Mouse (Mus musculus) midbrain, embryonic 11.5 days (tissue): Measurements from ENCODE around the gene Mtor. TPM values are rescaled to one million over a fixed set of nuclear protein-coding genes. Genes with fewer than 3 reads are reported as not detected.

Experiments used
- ATAC-seq: fragments of 200-750 bp; cut with Nextera tagmentation; 2 replicates; pipeline ENCODE4 v1.8.0; 2017; ENCODE audit warnings: moderate TSS enrichment, moderate library complexity; ENCODE audit not compliant: low FRiP score
- DNase-seq: peaks from one replicate; pipeline ENCODE4 v3.0.0; 2015; ENCODE audit warnings: low spot score; ENCODE audit errors: missing footprints
- H3K27ac ChIP-seq: fragments of 300-500 bp; sonication (generic); 2 replicates; pipeline ENCODE4 v1.5.1; 2014; ENCODE audit warnings: low read depth, low read length
- H3K27me3 ChIP-seq: fragments of 300-500 bp; sonication (generic); 2 replicates; pipeline ENCODE4 v1.6.1; 2014; ENCODE audit warnings: mild to moderate bottlenecking, low read length, moderate library complexity, mixed read lengths; ENCODE audit not compliant: control insufficient read depth, insufficient read depth
- H3K36me3 ChIP-seq: fragments of 300-500 bp; sonication (generic); 2 replicates; pipeline ENCODE4 v1.6.1; 2014; ENCODE audit warnings: mild to moderate bottlenecking, low read length, moderate library complexity, mixed read lengths; ENCODE audit not compliant: control insufficient read depth, insufficient read depth
- H3K4me1 ChIP-seq: fragments of 300-500 bp; sonication (generic); 2 replicates; pipeline ENCODE4 v1.6.1; 2014; ENCODE audit warnings: low read length; ENCODE audit not compliant: control insufficient read depth, insufficient read depth
- H3K4me2 ChIP-seq: fragments of 300-500 bp; sonication (generic); 2 replicates; pipeline ENCODE4 v1.6.1; 2014; ENCODE audit warnings: mild to moderate bottlenecking, moderate library complexity
- H3K4me3 ChIP-seq: fragments of 300-500 bp; sonication (generic); 2 replicates; pipeline ENCODE4 v1.5.1; 2014; ENCODE audit warnings: low read depth, low read length
- H3K9ac ChIP-seq: fragments of 300-500 bp; sonication (generic); 2 replicates; pipeline ENCODE4 v1.6.1; 2014; ENCODE audit warnings: low read length
- H3K9me3 ChIP-seq: fragments of 300-500 bp; sonication (generic); 2 replicates; pipeline ENCODE4 v1.6.1; 2016; ENCODE audit warnings: low read length; ENCODE audit not compliant: control insufficient read depth
- WGBS: fragments of 180-500 bp; shearing (Covaris S2); extraction: QIAGEN DNeasy Blood & Tissue Kit; methylation state at CpG from one replicate; pipeline ENCODE4 v1.1.7; 2014; 5-methylcytosine and 5-hydroxymethylcytosine counted together
- polyA plus RNA-seq: library from polyadenylated mRNA; unstranded; fragments of >200 nt; fragmentation: Nextera tagmentation; extraction: Ambion mirVana; gene quantifications from 2 replicates; pipeline ENCODE4 v1.2.1, GENCODE M21; 2014

The Mtor gene
- polyA plus RNA-seq, 1 experiment from 2014 or later, result 30.9 TPM

DNA sequence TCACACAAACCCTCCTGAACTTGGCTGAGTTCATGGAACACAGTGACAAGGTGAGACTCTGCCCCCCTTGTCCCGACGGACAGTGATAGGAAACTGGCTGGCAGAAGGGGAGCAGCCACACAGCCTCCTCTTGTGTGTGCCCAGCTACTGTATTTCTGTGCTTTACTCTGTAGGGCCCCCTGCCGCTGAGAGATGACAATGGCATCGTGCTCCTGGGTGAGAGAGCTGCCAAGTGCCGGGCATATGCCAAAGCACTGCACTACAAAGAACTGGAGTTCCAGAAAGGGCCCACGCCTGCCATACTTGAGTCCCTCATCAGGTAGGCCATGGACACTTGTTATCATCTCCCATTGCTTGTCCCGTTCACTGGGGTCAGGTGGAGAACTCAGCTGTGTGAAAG is 43.0 kb downstream of the Mtor start:
- ATAC-seq (no peak), DNase-seq (no peak)
- no peak overlapping the region for H3K4me2 ChIP-seq
- H3K4me3 ChIP-seq, result no peak overlapping the region
- no peaks in the 10 kb centered on the region for H3K27me3 ChIP-seq
- no peak overlapping the region for H3K27ac ChIP-seq
- H3K36me3 ChIP-seq, result peaks cover 20% of the 10 kb centered on the region
- 93% methylated on average over 7 of the region's 7 CpGs for WGBS
- no peak overlapping the region for H3K9ac ChIP-seq
- H3K4me1 ChIP-seq, result no peaks in the 10 kb centered on the region
- H3K9me3 ChIP-seq, result no peaks in the 10 kb centered on the region

DNA sequence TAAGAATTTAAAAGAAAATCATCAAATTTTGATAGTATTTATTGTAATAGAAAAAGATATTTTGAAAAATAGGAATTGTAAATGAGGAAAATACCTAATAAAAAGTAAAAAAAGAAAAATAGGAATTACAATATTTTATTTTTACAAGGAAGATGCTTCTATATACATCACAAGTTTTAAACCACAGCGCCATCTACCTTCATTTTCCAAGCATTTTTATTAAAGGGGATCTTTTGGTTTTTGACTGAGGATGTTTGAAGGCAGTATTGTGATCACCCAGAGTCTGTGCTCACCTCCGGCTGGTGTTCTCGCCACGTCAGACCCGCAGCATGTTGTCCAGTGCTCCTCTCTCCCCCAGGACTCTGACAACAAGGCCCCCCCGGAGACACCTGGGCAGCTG is 46.7 kb downstream of the Mtor start:
- WGBS, result 93% methylated on average over 6 of the region's 6 CpGs
- no peak overlapping the region for H3K27ac ChIP-seq
- no peaks in the 10 kb centered on the region for H3K9me3 ChIP-seq
- H3K4me1 ChIP-seq, result no peaks in the 10 kb centered on the region
- DNase-seq (no peak), ATAC-seq (no peak)
- no peak overlapping the region for H3K4me2 ChIP-seq
- H3K9ac ChIP-seq, result no peak overlapping the region
- H3K27me3 ChIP-seq, result no peaks in the 10 kb centered on the region
- H3K36me3 ChIP-seq, result peaks cover 21% of the 10 kb centered on the region
- H3K4me3 ChIP-seq, result no peak overlapping the region

DNA sequence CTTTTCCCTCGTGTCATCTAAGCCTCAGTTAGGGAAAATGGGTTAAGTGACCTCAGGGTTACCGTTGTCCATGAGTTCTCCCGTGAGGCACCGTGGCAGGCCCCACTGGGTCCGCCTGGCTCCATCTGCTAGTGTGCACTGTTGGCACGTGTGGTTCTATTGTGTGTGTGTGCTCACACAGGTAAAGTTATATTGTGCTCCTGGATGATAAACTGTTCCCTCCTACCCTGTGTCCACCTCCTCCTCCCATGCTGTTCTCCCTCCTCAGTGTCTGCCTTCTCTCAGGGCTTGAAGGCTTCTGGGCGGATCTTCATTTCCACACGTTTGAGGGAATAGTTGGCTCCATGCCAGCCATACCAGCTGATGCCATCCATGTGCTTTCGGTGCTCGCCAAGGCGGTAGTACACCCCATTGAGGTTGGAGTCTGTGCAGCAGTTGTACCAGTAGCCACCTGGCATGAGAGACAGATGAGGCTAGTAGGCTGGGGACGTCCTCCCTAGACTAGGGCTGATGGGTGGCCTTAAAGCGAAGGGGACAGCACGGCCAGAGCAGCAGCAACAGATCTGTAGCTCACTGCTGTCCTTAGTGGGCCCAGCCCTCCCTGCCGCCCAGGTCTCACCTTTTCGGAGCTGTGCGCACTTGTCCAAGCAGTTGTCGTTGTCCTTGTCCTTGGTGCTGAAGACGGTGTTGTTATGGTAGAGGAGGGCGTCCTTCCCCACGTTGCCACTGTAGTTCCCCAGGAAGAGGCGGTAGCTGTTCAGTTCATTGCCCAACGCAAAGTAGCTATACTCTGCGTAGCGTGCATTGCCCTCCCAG is 47.7 kb downstream of the Mtor start:
- no peak overlapping the region for H3K27ac ChIP-seq
- ATAC-seq (no peak), DNase-seq (no peak)
- H3K36me3 ChIP-seq, result peaks cover 18% of the 10 kb centered on the region
- H3K4me1 ChIP-seq, result no peaks in the 10 kb centered on the region
- H3K9me3 ChIP-seq, result no peaks in the 10 kb centered on the region
- H3K4me3 ChIP-seq, result no peak overlapping the region
- H3K9ac ChIP-seq, result no peak overlapping the region
- H3K27me3 ChIP-seq, result no peaks in the 10 kb centered on the region
- WGBS, result 92% methylated on average over 25 of the region's 25 CpGs
- H3K4me2 ChIP-seq, result no peak overlapping the region

DNA sequence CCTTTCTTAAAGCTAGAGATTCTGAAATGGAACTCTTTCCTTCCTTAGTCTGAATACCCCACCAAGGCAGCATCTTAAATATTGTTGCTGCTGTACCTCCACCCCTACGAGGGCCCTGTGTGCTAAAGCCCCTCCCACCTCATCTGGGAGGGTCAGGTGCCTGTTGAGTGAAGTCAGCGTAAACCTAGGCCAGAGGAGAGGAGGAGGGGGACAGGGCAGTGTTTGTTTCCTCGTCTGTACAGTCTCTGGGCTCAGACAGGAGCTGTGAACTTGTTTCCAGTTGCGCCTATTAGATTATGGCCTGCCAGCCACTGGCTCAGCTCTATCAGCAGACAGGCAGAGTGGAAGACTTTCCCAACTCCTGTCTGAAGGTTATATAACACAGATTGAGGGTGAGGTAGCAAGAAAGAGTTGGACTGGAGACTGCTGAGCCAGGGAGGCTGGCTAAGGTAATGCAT is 52.0 kb downstream of the Mtor start, which contains the start of gene Angptl7:
TSS of gene Angptl7 (minus strand) at position 51 of the 458 bp plus-strand sequence.
- ATAC-seq (no peak), DNase-seq (no peak)
- 72% methylated on average over 4 of the region's 4 CpGs for WGBS
- Histone ChIP-seq H3K9ac (no peak within 1 kb of the TSS), H3K27me3 (no peaks in the 10 kb centered on the region), H3K27ac (no peak within 1 kb of the TSS), H3K4me2 (no peak within 1 kb of the TSS), H3K4me3 (no peak within 1 kb of the TSS), H3K9me3 (no peaks in the 10 kb centered on the region), H3K4me1 (no peaks in the 10 kb centered on the region), H3K36me3 (peaks cover 16% of the 10 kb centered on the region)

DNA sequence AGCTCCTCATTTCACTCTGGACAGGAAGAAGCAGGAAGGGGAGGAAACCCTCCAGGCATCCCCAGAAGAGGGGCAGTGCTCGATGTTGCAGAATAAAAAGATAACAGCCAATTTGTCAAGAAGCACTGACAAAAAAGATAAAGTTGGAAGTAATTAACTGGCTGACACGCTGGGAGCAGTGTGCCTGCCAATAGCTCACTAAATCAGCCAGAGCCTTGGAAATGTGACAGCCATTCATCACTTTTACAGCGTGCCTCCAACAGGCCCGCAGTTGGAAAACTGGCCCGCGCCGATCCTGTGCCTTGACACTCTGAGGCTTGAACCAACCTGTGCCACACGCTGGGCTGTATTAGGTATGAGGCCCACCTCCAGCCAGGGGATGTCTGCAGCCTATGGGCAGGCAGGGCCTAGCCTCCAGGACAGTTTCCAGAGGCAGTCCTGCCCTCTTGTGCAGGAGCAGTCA is 56.1 kb downstream of the Mtor start:
- WGBS, result 94% methylated on average over 8 of the region's 8 CpGs
- H3K27me3 ChIP-seq, result no peaks in the 10 kb centered on the region
- no peak overlapping the region for H3K9ac ChIP-seq
- H3K4me1 ChIP-seq, result no peaks in the 10 kb centered on the region
- no peak overlapping the region for H3K4me3 ChIP-seq
- ATAC-seq (no peak), DNase-seq (no peak)
- no peak overlapping the region for H3K4me2 ChIP-seq
- peaks cover 12% of the 10 kb centered on the region for H3K36me3 ChIP-seq
- no peak overlapping the region for H3K27ac ChIP-seq
- no peaks in the 10 kb centered on the region for H3K9me3 ChIP-seq

DNA sequence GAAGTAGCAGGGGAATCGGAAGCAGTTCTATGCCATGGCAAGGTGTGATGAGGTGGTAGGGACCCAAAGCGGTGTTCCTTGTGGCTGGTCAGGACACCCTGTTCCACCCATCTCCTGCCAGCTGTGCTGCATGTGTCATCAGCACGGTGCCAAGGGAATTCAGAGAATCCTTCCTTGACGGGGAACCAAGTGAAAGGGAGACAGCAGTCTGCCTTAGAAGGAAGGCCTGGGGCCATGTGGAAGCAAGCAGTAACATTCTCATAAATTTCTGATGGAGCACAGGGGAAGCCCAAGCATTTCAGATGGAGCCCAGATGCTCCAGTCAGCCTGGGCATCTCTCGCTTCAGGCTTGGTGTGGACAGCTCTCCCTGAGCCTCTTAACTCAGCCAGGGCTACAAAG is 59.2 kb downstream of the Mtor start:
- Histone ChIP-seq H3K4me1 (no peaks in the 10 kb centered on the region), H3K27ac (no peak overlapping the region), H3K4me2 (no peak overlapping the region), H3K9me3 (no peaks in the 10 kb centered on the region), H3K36me3 (0 out of 2 replicates have a peak, but pooled peaks cover 4% of the 10 kb centered on the region), H3K27me3 (no peaks in the 10 kb centered on the region), H3K4me3 (no peak overlapping the region), H3K9ac (no peak overlapping the region)
- WGBS, result 92% methylated on average over 5 of the region's 5 CpGs
- DNase-seq, result no peak
- no peak for ATAC-seq

DNA sequence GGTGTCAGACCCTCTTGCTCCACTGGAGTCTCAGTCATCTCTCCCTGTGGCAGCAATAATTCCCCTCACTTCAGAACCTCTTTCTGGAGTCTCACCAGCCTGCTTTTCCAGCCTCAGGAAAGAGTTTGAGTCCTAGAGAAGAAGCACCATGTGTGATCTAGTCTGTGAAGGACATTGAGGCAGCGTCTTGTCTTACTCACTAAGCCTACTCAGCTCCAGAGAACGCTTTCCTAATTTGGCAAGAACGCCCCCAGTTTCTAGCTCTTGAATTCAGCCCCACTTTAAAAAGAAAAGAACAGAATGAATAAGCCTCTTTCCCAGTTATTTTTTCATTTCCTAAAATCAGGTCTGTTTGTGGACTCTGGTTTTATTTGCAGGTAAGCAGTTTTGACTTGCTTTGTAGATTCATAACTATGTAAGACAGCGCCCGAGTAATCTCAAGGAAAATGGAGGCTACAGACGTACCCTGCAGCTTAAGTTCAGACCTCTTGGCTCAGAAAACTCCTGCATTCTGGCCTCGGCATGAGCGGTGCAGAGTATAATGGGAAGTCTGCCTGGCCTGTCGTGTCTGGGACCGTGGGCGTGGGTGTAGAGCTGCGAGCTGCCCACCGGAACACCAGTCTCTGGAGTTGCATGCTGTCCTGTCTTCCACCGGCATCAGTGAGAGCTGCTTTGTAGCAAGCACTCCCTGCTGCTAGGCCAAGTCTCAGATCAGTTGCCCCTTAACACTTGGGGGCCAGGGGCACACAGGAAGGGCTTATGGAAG is 59.9 kb downstream of the Mtor start:
- Histone ChIP-seq H3K4me1 (no peaks in the 10 kb centered on the region), H3K4me2 (no peak overlapping the region), H3K27me3 (no peaks in the 10 kb centered on the region), H3K9me3 (no peaks in the 10 kb centered on the region), H3K9ac (no peak overlapping the region), H3K27ac (no peak overlapping the region), H3K4me3 (no peak overlapping the region), H3K36me3 (0 out of 2 replicates have a peak, but pooled peaks cover 4% of the 10 kb centered on the region)
- ATAC-seq, result no peak
- 98% methylated on average over 14 of the region's 14 CpGs for WGBS
- DNase-seq, result no peak

DNA sequence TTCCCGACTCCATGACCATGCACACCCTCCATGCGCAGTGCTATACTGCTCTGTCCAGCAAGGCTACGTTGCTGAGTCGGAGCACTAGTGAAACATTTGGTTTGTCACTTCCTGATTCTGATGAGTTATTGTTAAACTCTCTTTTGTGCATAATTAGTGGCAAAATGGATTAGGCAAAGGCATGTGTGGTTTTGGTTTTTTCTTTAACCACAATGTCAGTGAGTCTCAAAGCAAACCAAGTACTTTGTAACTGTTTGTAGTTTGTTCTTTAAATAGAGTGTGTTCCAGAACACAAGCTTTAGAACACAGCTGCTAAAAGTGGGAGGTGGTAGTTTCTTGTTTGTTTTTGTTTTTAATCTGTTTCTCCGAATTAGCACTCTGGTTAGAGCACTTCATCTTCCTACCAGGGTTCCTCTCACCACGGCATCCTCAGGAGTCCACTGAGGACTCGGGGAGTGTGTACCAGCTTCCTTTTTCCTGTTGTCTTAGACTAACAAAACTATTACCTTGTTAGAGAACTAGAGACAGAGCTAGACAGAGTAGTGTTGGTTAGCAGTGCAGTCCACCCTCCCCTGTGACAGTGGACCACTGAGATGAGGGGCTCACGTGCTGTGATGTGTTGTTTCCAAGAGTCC is 61.2 kb downstream of the Mtor start:
- Histone ChIP-seq H3K27ac (no peak overlapping the region), H3K9ac (no peak overlapping the region), H3K36me3 (0 out of 2 replicates have a peak, but pooled peaks cover 4% of the 10 kb centered on the region), H3K9me3 (no peaks in the 10 kb centered on the region), H3K4me1 (no peaks in the 10 kb centered on the region), H3K4me2 (no peak overlapping the region), H3K4me3 (no peak overlapping the region), H3K27me3 (no peaks in the 10 kb centered on the region)
- DNase-seq (peak; percentile 31), ATAC-seq (no peak)
- 87% methylated on average over 8 of the region's 8 CpGs for WGBS
